Mouse (Mus musculus) T-helper 2 cell (primary cell): ENCODE results near the gene Atp2b1.

Experiments used
- in situ Hi-C: fragments of 300-600 bp; cut with MboI, MseI; formaldehyde crosslinking; loops from one replicate; pipeline ENCODE4 v1.15.1; 2025; ENCODE audit warnings: high pct_unique_total_duplicates

Gene Atp2b1

GRCm38 (mm10) chr10:98913961-98914809 is at the start of gene Atp2b1:
TSS of gene Atp2b1 (plus strand) at chr10:98914406.
- in situ Hi-C loops, result no loop called here

- in situ Hi-C loops, result no loop called here
Observed at GRCm38 (mm10) chr10:98864851-98865250, 49.4 kb upstream of the Atp2b1 start.

- in situ Hi-C loops, result no loop called here
Observed at GRCm38 (mm10) chr10:98866836-98867370, 47.3 kb upstream of the Atp2b1 start.

- in situ Hi-C loops, result no loop called here
Observed at GRCm38 (mm10) chr10:98868351-98868908, 45.8 kb upstream of the Atp2b1 start.

GRCm38 (mm10) chr10:98877855-98878254 is 36.4 kb upstream of the Atp2b1 start:
- in situ Hi-C loops, result no loop called here

- in situ Hi-C loops, result no loop called here
Observed at GRCm38 (mm10) chr10:98878636-98879035, 35.6 kb upstream of the Atp2b1 start.

- in situ Hi-C loops, result no loop called here
Observed at GRCm38 (mm10) chr10:98880057-98880456, 34.1 kb upstream of the Atp2b1 start.

- in situ Hi-C loops, result no loop called here
Observed at GRCm38 (mm10) chr10:98880711-98881110, 33.5 kb upstream of the Atp2b1 start.

- in situ Hi-C loops, result no loop called here
Observed at GRCm38 (mm10) chr10:98881492-98881891, 32.7 kb upstream of the Atp2b1 start.

GRCm38 (mm10) chr10:98882587-98882986 is 31.6 kb upstream of the Atp2b1 start:
- in situ Hi-C loops, result no loop called here

GRCm38 (mm10) chr10:98884445-98884844 is 29.8 kb upstream of the Atp2b1 start:
- in situ Hi-C loops, result no loop called here

- in situ Hi-C loops, result no loop called here
Observed at GRCm38 (mm10) chr10:98886770-98887271, 27.4 kb upstream of the Atp2b1 start.

GRCm38 (mm10) chr10:98891361-98891760 is 22.8 kb upstream of the Atp2b1 start:
- in situ Hi-C loops, result no loop called here

GRCm38 (mm10) chr10:98897507-98897906 is 16.7 kb upstream of the Atp2b1 start:
- in situ Hi-C loops, result no loop called here

GRCm38 (mm10) chr10:98897913-98898748 is 16.1 kb upstream of the Atp2b1 start:
- in situ Hi-C loops, result no loop called here

- in situ Hi-C loops, result no loop called here
Observed at GRCm38 (mm10) chr10:98901533-98901932, 12.7 kb upstream of the Atp2b1 start.

- in situ Hi-C loops, result no loop called here
Observed at GRCm38 (mm10) chr10:98905987-98906386, 8.2 kb upstream of the Atp2b1 start.

GRCm38 (mm10) chr10:98906941-98907549 is 7.2 kb upstream of the Atp2b1 start:
- in situ Hi-C loops, result no loop called here

GRCm38 (mm10) chr10:98913610-98913960 is 621 bp upstream of the Atp2b1 start:
- in situ Hi-C loops, result no loop called here

GRCm38 (mm10) chr10:98914810-98915241 is 620 bp downstream of the Atp2b1 start:
- in situ Hi-C loops, result no loop called here

GRCm38 (mm10) chr10:98915398-98915931 is 1.3 kb downstream of the Atp2b1 start:
- in situ Hi-C loops, result no loop called here
